Mouse (Mus musculus) gastrocnemius, postnatal 14 days (tissue): Measurements from ENCODE around the gene Gtf2f1. TPM values are rescaled to one million over a fixed set of nuclear protein-coding genes. Genes with fewer than 3 reads are reported as not detected.

Source experiments
- DNase-seq: peaks from one replicate; pipeline ENCODE4 v3.0.0; 2021; ENCODE audit warnings: mixed read lengths
- intact Hi-C: fragments of 180-260 bp; cut with DNase I; formaldehyde crosslinking; loops from one replicate; pipeline ENCODE4 v1.15.1; 2025; ENCODE audit warnings: low total_unique reads
- total RNA-seq, 2 experiments: library from RNA; stranded (reverse); gene quantifications; 2 replicates each; pipeline ENCODE4 v1.2.3; 2021

The Gtf2f1 gene
- total RNA-seq, 2 experiments from 2014 or later: 20.6 to 23.6 TPM

GRCm38 (mm10) chr17:57012245-57012795, 1.2 kb upstream of the Gtf2f1 start:
- DNase-seq: no peak
- intact Hi-C loops: no loop called here

- intact Hi-C loops: no loop called here
- DNase-seq: peak; percentile 37
These were observed 215 bp downstream of the Gtf2f1 start for GRCm38 (mm10) chr17:57010911-57011235.

- intact Hi-C loops: no loop called here
- DNase-seq: no peak
These were observed 3.8 kb downstream of the Gtf2f1 start for GRCm38 (mm10) chr17:57007137-57007905.

GRCm38 (mm10) chr17:57003994-57004393, 7.1 kb downstream of the Gtf2f1 start:
- DNase-seq: no peak
- intact Hi-C loops: no loop called here

GRCm38 (mm10) chr17:57001228-57001627, 9.9 kb downstream of the Gtf2f1 start:
- intact Hi-C loops: no loop called here
- no peak for DNase-seq

GRCm38 (mm10) chr17:56999968-57000609, 11.0 kb downstream of the Gtf2f1 start, which contains the start of gene Pspn:
TSS of gene Pspn (minus strand) at chr17:57000018.
- DNase-seq: no peak

GRCm38 (mm10) chr17:56999414-56999813, 11.7 kb downstream of the Gtf2f1 start:
- intact Hi-C loops: loop anchor here (5.0 kb wide), 1 partner anchor 168 kb away; no protein-coding TSS in a partner anchor
- no peak for DNase-seq

More at GRCm38 (mm10) chr17:56999968-57000609, 11.0 kb downstream of the Gtf2f1 start, which contains the start of gene Pspn:
- intact Hi-C loops: loop anchor here (5.0 kb wide), 1 partner anchor 167 kb away; no protein-coding TSS in a partner anchor

GRCm38 (mm10) chr17:56997029-56997667, 13.9 kb downstream of the Gtf2f1 start, which contains the start of gene Alkbh7:
TSS of gene Alkbh7 (plus strand) at chr17:56997339.
- intact Hi-C loops: loop anchor here (5.0 kb wide), 1 partner anchor 170 kb away; no protein-coding TSS in a partner anchor
- DNase-seq: peak; percentile 97

GRCm38 (mm10) chr17:56996506-56996905, 14.6 kb downstream of the Gtf2f1 start:
- intact Hi-C loops: loop anchor here (5.0 kb wide), 1 partner anchor 171 kb away; no protein-coding TSS in a partner anchor
- no peak for DNase-seq

GRCm38 (mm10) chr17:56995046-56995445, 16.0 kb downstream of the Gtf2f1 start:
- intact Hi-C loops: loop anchor here (5.0 kb wide), 1 partner anchor 172 kb away; no protein-coding TSS in a partner anchor

GRCm38 (mm10) chr17:56990966-56991365, 20.1 kb downstream of the Gtf2f1 start:
- no peak for DNase-seq
- intact Hi-C loops: no loop called here

More at GRCm38 (mm10) chr17:56995046-56995445, 16.0 kb downstream of the Gtf2f1 start:
- no peak for DNase-seq

- DNase-seq: peak; percentile 95
- intact Hi-C loops: no loop called here
These were observed 20.9 kb downstream of the Gtf2f1 start, which contains the start of gene Clpp for GRCm38 (mm10) chr17:56990115-56990746. TSS of gene Clpp (plus strand) at chr17:56990305.

- peak; percentile 69 for DNase-seq
- intact Hi-C loops: no loop called here
These were observed 21.5 kb downstream of the Gtf2f1 start for GRCm38 (mm10) chr17:56989467-56990114.

GRCm38 (mm10) chr17:56988921-56989430, 22.1 kb downstream of the Gtf2f1 start:
- intact Hi-C loops: no loop called here
- DNase-seq: no peak

- intact Hi-C loops: no loop called here
- no peak for DNase-seq
These were observed 22.6 kb downstream of the Gtf2f1 start for GRCm38 (mm10) chr17:56988441-56988840.

- DNase-seq: no peak
These were observed 24.8 kb downstream of the Gtf2f1 start for GRCm38 (mm10) chr17:56986105-56986805.

GRCm38 (mm10) chr17:56985656-56986055, 25.4 kb downstream of the Gtf2f1 start:
- no peak for DNase-seq
- intact Hi-C loops: no loop called here

More at GRCm38 (mm10) chr17:56986105-56986805, 24.8 kb downstream of the Gtf2f1 start:
- intact Hi-C loops: no loop called here

- intact Hi-C loops: no loop called here
- DNase-seq: no peak
These were observed 26.2 kb downstream of the Gtf2f1 start for GRCm38 (mm10) chr17:56984886-56985285.
